Mouse (Mus musculus): ENCODE data around the gene Grik4.

DNA sequence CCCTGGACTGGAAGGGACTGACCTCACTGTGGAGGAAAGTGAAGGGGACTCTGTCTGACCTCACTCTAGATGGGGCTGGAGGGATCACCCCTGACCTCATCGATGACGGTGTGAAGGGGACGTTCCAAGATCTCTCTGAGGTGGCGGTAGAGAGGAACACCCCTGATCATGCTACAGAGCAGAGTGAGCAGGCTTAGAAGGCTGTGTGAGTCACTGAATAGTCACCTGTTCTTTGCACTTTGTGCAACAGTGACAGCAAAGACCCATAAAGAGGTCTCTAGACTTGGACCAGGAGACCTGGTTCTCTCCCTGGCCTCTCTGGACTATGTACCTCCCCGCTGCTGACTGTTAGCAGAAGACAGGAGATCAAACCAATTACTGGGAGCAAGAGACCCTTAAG is 217.1 kb downstream of the Grik4 start:
- TF ChIP-seq POLR2A (IDR thresholded peaks at IDR 0.05; ENCODE audit: low read depth, low read length), result no peak
- TF ChIP-seq CTCF (IDR thresholded peaks at IDR 0.05; ENCODE audit: extremely low read depth, insufficient read length, insufficient replicate concordance, low read depth, low read length), result no peak
